23 mouse cellular contexts compared by ENCODE assay signal in the genomic region with DNA sequence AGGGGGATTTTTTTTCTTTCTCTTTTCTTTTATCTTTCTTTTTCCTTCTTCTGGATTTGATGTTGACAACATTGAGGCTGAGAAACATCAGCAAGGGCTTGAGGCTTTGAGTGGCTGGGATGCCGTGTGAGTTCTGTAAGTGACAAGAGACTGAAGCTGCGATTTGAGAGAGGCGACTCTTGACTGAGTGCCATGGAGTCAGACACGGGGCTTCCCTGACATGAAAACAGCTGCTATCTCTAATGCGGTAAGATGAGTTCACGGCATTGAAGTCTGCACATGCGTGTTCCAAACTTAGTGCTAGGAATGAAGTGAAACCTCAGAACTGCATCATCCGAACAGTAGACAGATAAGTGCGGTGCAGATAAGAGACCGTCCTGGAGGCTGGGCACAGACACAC. TPM values are rescaled to one million over a fixed set of nuclear protein-coding genes. Genes with fewer than 3 reads are reported as not detected.
DNase-seq lines count a peak whose midpoint lies in the region; ATAC-seq and TF ChIP-seq lines count a peak whose summit lies in the region.
"Had no signal": no experiment of that assay in that cellular context is flagged by ENCODE, and none has a peak within 500 bp of the region (broad histone marks: within the 10 kb centered on the region; RNA-seq: fewer than 3 reads in every experiment).

No protein-coding gene starts in this region.

- no peak overlapping the region for H3K9ac ChIP-seq in heart, embryonic 14.5 days (ENCODE audit: low read length)
- no peak overlapping the region for H3K9ac ChIP-seq in lung, embryonic 14.5 days
- H3K9ac ChIP-seq: embryonic facial prominence, embryonic 12.5 days; forebrain, embryonic 12.5 days; hindbrain, embryonic 12.5 days had no signal

- 31% methylated on average over 10 of the region's 10 CpGs for WGBS in heart, embryonic 10.5 days
- 24% methylated on average over 10 of the region's 10 CpGs for WGBS in heart, embryonic 14.5 days
- WGBS in lung, embryonic 14.5 days = 50% methylated on average over 10 of the region's 10 CpGs

- ATAC-seq in heart, embryonic 14.5 days (ENCODE audit: insufficient number of reproducible peaks, insufficient read depth, low FRiP score, low read depth) = no peak
- peak; percentile 48; the same call in 1 of the 2 replicates for ATAC-seq in lung, embryonic 14.5 days (ENCODE audit: insufficient read depth)
- ATAC-seq: forebrain, embryonic 16.5 days; hindbrain, embryonic 16.5 days; inflammation-experienced regulatory T-cells, adult 6 months; intestine, postnatal 0 days had no signal

- no peaks in the 10 kb centered on the region for H3K9me3 ChIP-seq in heart, embryonic 10.5 days
- 0 out of 2 replicates have a peak, but pooled peaks cover 4% of the 10 kb centered on the region for H3K9me3 ChIP-seq in heart, embryonic 14.5 days (ENCODE audit: control insufficient read depth, low read length)
- no peaks in the 10 kb centered on the region for H3K9me3 ChIP-seq in lung, embryonic 14.5 days (ENCODE audit: low read depth, low read length)
- H3K9me3 ChIP-seq: embryonic facial prominence, embryonic 12.5 days; forebrain, embryonic 12.5 days; hindbrain, embryonic 12.5 days had no signal

- H3K4me1 ChIP-seq in heart, embryonic 10.5 days = peaks cover 76% of the 10 kb centered on the region
- peaks cover 25 to 75% of the 10 kb centered on the region in 2 experiments for H3K4me1 ChIP-seq in heart, embryonic 14.5 days (ENCODE audit: control insufficient read depth in 2 of 2, insufficient read depth in 2 of 2, low read length in 2 of 2)
- peaks cover 4% of the 10 kb centered on the region; the same call in 1 of the 2 replicates for H3K4me1 ChIP-seq in lung, embryonic 14.5 days (ENCODE audit: insufficient read depth)
- H3K4me1 ChIP-seq: embryonic facial prominence, embryonic 12.5 days; forebrain, embryonic 12.5 days; hindbrain, embryonic 12.5 days had no signal

- H3K27me3 ChIP-seq in heart, embryonic 10.5 days (ENCODE audit: insufficient read depth, poor library complexity, severe bottlenecking) = no peaks in the 10 kb centered on the region
- H3K27me3 ChIP-seq in heart, embryonic 14.5 days (ENCODE audit: control insufficient read depth, insufficient read depth, low read length) = no peaks in the 10 kb centered on the region
- H3K27me3 ChIP-seq in lung, embryonic 14.5 days (ENCODE audit: insufficient read depth, low read length) = no peaks in the 10 kb centered on the region
- H3K27me3 ChIP-seq: embryonic facial prominence, embryonic 12.5 days; forebrain, embryonic 12.5 days; hindbrain, embryonic 12.5 days had no signal

- H3K36me3 ChIP-seq in heart, embryonic 10.5 days = peaks cover 22% of the 10 kb centered on the region
- H3K36me3 ChIP-seq in heart, embryonic 14.5 days (ENCODE audit: control insufficient read depth, insufficient read depth, low read length) = peaks cover 12% of the 10 kb centered on the region
- H3K36me3 ChIP-seq in lung, embryonic 14.5 days (ENCODE audit: insufficient read depth) = no peaks in the 10 kb centered on the region
- H3K36me3 ChIP-seq: embryonic facial prominence, embryonic 12.5 days; forebrain, embryonic 12.5 days; hindbrain, embryonic 12.5 days had no signal

- no peak overlapping the region for H3K4me3 ChIP-seq in heart, embryonic 10.5 days
- no peak overlapping the region for H3K4me3 ChIP-seq in heart, embryonic 14.5 days (ENCODE audit: control insufficient read depth in 1 of 2, insufficient read depth in 1 of 2, low read depth in 1 of 2, low read length in 2 of 2)
- H3K4me3 ChIP-seq in lung, embryonic 14.5 days (ENCODE audit: low read depth, low read length) = no peak overlapping the region
- H3K4me3 ChIP-seq: embryonic facial prominence, embryonic 12.5 days; forebrain, embryonic 12.5 days; hindbrain, embryonic 12.5 days had no signal

- TF ChIP-seq CTCF in lung, embryonic 14.5 days (IDR thresholded peaks at IDR 0.05; ENCODE audit: low read depth) = no peak

- peak overlapping the region; percentile 59; the same call in 1 of the 2 replicates for H3K27ac ChIP-seq in heart, embryonic 10.5 days
- H3K27ac ChIP-seq in heart, embryonic 14.5 days (replicated peaks in 1 of 2; ENCODE audit: control insufficient read depth in 1 of 2, insufficient read depth in 1 of 2, low read depth in 2 of 2, low read length in 2 of 2) = peak overlapping the region; percentile 1 to 65; a peak in 2 of 4 replicates
- H3K27ac ChIP-seq in lung, embryonic 14.5 days (ENCODE audit: low read depth) = peak overlapping the region; percentile 6; the same call in 1 of the 2 replicates
- H3K27ac ChIP-seq: embryonic facial prominence, embryonic 12.5 days; forebrain, embryonic 12.5 days; hindbrain, embryonic 12.5 days had no signal

- H3K4me2 ChIP-seq in heart, embryonic 14.5 days (ENCODE audit: low read length) = peak overlapping the region; percentile 14
- H3K4me2 ChIP-seq in lung, embryonic 14.5 days = no peak overlapping the region
- H3K4me2 ChIP-seq: embryonic facial prominence, embryonic 12.5 days; forebrain, embryonic 12.5 days; hindbrain, embryonic 12.5 days had no signal

- intact Hi-C loops in heart, postnatal 25 days (cut with DNase I) = no loop called here

- no peak for DNase-seq in heart, embryonic 10.5 days (ENCODE audit: low spot score)
- DNase-seq in heart, adult 9 months (ENCODE audit: low spot score in 2 of 2) = no peak
- DNase-seq in heart, postnatal 25 days (ENCODE audit: low spot score) = no peak
- DNase-seq in lung, embryonic 14.5 days = peak; percentile 75
- DNase-seq in lung, adult 18-20 months = no peak
- peak; percentile 18 for DNase-seq in lung, postnatal 10 days
- DNase-seq in lung, postnatal 25 days (ENCODE audit: low spot score) = no peak
- DNase-seq: adrenal gland, postnatal 10 days; cerebellum, adult 11 months; cerebellum, adult 8-10 months; cerebellum, postnatal 14 days; embryo, embryonic 11 days; gastrocnemius, postnatal 10 days had no signal

RNA-seq across cellular contexts. Expression of a gene that starts 11.7 kb away (rescaled TPM):
- polyA plus RNA-seq in heart, embryonic 10.5 days (2016; fragmentation: Nextera tagmentation; extraction: Ambion mirVana) = 53.0 and 72.5 TPM in 2 replicates
- polyA plus RNA-seq in heart, embryonic 14.5 days (2014; fragmentation: Nextera tagmentation; extraction: Ambion mirVana) = 59.6 and 66.0 TPM in 2 replicates
- 10 to 100 TPM; 37.4 to 44.3 TPM for total RNA-seq in heart, postnatal 25 days (2021)
- polyA plus RNA-seq in lung, embryonic 14.5 days (2014; fragmentation: Nextera tagmentation; extraction: Ambion mirVana) = 56.2 and 57.2 TPM in 2 replicates
- total RNA-seq: common myeloid progenitor, adult 5-6 weeks; MEL had no signal

Comparison
In these comparisons a context has a peak if more than half of its experiments do, and no peak if none do; other contexts are left out.
1. DNase-seq: peak in lung, embryonic 14.5 days (single experiment) and lung, postnatal 10 days (single experiment); none in heart, embryonic 10.5 days (single experiment), heart, adult 9 months (0 of 2), heart, postnatal 25 days (single experiment), lung, adult 18-20 months (0 of 2) and lung, postnatal 25 days (single experiment).
2. H3K27ac ChIP-seq: peak in every context shown above with its lines; median percentile 59 in heart, embryonic 10.5 days; 33 in heart, embryonic 14.5 days; 6 in lung, embryonic 14.5 days.